Mouse (Mus musculus) embryo, embryonic 11 days (tissue): ENCODE data around the gene Fibp.
A peak's percentile ranks its signal among the peaks of the same experiment; 100 is the strongest.
"Not testable (repeated sequence)": the region's sequence is repeated elsewhere in the genome, so short reads cannot be mapped to it uniquely, and the experiment has no call there.

Source experiments
- DNase-seq: peaks from one replicate; pipeline ENCODE4 v3.0.0-alpha.2; 2015

Fibp gene

DNA sequence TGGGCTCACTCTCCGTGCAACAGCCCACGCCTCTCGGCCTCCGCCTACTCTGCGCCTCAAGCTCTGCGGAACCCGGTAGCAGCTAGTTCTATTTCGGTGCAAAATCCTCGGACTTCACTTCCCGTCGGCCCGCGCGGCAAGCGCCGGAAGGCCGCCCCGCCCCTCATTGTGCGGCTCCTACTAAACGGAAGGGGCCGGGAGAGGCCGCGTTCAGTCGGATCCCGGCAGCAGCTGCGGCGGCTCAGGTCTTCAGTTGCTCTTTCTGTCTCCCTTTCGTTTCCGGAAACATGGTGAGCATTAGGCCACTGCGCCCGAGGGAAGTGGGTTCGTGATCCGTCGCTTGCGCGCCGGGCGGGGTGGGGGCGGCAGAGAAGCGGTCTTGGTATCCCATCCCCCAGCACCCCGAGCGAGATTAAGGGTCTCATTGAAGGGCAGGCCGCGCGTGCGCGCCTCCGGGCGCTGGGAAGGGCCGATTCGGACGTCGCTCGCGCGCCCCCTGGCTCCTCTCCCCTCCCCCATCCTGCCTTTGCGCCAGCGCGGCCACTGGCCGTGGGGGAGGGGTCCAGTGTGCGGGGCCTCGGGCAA, 30.0 kb downstream of the Fibp start, which contains the start of gene Cfl1:
Gene Cfl1, plus strand, starts transcription at position 143 of the 585 bp plus-strand sequence.
- peak; percentile 99 for DNase-seq

DNA sequence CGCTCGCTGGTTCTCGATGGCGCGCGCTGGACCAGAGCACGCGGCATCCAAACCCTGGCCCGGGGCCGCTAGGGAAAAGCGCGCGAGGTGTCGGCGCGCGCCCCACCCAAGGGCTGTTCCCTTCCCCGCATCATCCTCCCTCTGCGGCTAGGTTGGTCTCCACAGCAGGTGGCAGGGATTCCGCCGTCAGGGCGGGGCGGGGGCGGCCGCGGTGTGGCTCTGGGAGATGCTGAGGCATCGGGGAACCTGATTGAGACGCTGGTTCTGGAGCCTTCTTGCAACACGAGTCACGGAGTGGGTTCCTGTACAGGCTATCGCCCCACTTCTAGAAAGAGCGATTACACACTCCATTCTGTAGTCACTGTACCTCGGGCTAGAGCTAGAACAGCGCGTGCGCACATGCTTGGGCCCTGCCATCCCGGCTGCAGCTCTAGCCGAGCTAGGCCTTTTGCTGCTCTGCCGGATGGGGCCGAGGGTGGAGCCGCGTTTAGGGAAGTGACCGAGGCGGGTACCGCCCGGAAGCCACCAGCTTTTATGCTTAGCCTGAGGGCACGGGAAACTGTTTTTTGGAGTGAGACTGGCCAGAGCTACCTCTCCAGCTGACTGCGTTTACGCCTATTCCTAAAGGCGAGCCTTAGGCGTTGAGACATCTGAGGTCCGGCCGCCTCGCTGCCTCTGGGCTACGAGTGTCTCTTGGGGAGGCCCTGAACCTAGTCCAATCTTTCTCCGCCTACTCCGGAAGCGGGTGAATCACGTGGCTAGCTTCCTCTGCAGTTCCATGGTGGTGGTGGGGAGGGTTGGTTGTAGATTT, 30.7 kb downstream of the Fibp start:
- peak; percentile 85 for DNase-seq

DNA sequence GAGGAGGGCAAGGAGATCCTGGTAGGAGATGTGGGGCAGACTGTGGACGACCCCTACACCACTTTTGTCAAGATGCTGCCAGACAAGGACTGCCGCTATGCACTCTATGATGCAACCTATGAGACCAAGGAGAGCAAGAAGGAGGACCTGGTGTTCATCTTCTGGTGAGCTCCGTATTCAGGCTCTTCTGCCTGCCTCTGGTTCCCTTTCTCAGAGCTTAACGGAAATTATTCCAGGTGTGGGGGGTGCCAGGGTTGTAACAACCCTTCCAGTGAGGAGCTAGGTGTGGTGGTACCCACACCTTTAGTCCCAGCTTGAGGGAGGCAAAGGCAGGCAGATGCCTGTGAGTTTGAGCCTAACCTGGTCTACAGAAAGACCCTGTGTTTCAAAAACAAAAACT, 32.2 kb downstream of the Fibp start:
- no peak for DNase-seq

DNA sequence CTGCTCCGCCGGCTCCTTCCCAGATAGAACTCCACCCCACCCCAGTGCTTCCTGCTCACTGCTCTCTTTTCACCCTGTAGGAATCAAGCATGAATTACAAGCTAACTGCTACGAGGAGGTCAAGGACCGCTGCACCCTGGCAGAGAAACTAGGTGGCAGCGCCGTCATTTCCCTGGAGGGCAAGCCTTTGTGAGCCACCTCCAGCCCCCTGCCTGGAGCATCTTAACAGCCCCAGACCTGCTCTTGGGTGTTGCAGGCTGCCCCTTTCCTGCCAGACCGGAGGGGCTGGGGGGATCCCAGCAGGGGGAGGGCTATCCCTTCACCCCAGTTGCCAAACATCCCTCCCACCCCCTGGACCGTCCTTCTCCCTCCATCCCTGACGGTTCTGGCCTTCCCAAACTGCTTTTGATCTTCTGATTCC, 32.9 kb downstream of the Fibp start:
- not testable (repeated sequence) for DNase-seq

DNA sequence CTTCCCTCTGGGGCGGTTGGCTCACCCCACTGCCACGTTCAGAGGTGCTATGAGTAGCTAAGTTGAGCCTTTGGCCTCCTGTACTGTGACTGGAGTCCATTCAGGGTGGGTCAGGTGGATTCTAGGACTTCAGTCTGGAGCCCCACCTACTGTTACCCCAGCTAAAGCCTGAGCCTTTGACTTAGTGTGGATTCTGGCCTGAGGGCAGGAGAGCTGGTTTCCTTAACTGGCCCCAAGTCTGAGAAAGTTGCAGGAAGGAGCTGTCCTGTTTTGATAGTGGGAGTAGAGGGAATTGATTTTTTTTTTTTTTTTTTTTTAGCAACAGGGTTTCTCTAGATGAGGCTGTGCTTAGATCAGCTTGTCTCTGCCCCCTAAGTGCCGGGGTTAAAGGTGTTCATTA, 33.9 kb downstream of the Fibp start:
- DNase-seq: no peak

DNA sequence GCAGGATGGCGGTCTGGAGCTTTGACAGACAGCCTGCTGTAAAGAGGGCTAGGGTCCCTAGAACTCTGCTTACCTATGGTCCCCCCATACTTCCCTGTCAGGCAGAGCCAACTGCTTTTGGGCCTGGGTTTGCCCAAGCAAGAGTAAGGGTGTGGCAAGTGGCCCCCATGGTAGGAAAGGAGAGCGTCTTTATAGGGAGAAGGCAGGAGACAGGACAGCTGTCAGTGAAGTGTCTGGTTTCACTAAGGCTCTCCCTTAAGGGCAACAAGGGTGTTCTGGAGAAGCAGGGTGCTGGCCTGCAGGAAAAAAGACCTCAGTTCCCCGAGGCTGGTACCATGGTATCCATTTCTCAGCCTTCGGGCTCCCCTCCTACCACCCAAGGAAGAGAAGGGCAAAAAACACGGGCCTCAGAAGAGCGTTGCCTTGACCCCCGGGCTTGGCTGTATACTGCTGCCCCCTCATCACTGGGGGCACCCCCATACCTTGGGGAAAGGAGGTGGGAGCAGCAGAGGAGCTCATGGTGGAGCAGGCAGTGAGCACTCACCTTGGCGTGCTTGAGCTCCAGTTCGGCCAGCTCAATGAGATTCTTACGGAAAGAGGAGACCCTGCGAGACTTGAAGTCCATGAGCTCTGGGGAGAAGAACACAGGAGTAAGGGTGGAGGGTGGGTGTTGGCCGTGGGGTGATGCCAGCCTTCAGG, 35.1 kb downstream of the Fibp start:
- DNase-seq: no peak

DNA sequence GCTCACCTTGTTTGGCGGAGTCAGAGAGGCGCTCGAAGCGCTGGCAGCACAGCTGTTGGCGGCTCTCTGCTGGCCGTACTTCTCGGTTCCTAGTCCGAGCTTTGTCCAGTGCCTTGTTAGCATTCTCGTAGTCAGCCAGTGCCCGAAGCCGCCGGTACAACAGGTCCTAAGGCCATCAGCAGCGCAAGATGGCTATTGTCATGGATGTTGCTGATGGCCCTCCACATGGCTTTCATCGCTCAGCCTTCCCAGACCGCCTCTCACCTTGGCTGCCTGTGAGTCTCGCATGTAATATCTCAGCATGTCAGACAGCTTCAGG, 35.6 kb downstream of the Fibp start:
- no peak for DNase-seq

DNA sequence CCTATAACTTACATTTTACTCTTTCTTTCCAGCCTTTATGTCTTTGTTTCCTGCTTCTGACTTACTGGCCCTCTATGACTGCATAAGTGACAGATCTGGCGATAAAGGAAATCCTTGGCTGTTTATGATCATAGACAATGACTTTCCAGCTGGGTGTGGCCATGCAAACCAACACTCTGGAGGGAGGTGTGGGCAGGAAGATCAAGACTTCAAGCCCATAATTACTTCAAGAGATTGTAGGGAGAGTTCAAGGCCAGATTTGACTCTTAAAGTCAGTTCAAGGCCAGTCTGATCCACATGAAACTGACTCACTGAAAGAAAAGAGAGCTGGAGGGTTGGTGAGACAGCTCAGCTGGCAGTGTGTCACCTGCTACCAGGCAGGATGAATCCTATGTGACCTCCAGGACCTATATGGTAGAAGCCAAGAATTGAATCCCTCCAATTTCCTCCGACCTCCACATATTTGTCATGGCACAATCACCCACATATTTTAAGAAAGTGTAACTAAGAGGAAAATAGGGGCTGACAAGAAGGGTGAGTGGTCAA, 40.0 kb downstream of the Fibp start:
- no peak for DNase-seq

DNA sequence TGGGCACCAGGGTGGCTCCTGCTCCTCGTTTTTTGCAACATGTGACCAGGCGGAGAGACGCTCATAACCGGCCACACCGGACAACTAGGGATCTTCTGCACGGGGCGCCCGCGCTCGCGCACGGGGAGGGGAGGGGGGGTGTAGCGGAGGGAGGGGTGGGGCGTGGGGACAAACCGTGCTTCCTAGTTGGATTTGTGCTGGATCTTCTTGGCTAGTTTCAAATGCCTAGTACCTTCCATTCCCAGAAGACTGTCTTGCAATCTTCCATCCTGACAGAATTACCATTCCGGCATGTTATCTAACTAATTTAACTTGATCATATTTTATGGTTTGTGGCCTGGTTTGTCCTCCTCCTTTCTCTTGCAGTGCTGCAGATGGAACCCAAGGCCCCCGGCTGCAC, 43.3 kb downstream of the Fibp start, which contains the start of gene 1700020D05Rik:
Gene 1700020D05Rik, minus strand, starts transcription at position 101 of the 400 bp plus-strand sequence.
- DNase-seq: no peak

DNA sequence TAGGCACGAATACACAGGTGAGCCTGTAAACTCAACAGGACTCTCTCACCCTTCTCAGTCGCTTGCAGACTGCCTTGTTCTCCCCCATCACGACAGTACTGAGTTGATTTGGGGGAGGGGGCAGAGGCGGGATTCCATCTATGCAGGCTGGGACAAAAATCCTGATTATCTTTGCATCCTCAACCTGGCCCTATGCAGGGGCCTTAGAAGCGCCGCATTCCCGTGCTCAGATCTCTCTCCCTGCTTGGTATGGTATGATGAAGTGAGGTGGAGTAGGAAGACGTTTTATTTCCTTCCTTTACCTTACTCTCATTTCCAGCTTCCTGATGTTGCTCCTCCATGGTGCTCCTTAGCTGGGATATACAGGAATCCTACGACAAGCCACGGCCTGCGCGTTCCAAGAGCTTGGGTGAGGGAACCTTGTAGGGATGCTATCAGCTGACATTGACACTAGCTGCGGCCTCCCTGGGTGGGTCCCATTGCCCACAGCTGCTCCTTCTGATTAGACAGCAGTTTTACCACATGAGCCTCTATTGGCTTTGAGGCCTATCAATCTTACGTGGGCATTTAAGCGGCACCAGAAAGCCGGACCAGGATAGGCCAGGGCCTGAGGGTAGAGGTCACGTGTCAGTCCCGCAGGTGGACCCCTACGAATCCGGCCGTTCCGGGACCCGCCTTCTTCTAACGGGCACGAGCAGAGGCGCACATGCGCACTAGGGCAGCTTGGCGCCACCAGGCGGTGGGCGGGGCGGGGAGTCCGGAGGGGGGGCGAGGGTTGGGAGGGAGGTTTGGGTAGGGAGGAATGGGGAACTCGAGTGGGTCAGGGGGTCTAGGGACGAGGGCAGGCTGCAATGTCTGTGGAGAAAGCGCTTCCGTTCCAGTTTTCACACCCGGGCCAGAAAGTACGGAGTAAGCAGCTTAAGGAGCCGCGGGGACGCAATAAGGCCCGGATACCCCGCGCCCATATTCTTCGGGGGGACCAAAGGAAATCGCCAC, 49.9 kb downstream of the Fibp start, which contains the start of gene Snx32:
Gene Snx32, minus strand, starts transcription at position 508 of the 996 bp plus-strand sequence.
- DNase-seq: peak; percentile 97

DNA sequence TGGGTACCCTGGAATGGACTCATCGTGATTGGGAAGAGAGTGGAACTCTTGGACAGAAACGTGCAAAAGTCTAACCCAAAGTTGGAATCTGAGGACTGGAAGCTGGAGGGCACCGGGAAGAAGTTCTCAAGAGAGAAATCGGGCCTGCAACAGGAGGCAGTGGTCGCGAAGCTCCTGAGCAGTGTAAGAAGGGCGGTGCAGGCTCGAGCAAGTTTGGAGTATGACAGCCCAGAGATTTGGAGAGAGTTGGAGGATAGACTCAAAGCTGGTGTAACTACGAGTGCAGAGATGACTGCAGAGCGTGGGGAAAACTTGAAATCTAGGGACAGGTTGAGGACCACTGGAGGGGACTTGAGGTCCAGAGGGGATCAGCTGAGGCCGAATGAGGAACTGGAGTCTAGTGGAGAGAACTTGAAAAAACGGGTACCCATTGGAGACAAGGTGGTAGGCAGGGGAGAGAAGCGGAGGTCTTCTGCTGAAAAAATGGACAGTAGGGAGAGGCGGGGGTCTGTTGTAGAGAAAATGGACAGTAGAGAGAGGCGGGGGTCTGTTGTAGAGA, 50.7 kb downstream of the Fibp start:
- no peak for DNase-seq

DNA sequence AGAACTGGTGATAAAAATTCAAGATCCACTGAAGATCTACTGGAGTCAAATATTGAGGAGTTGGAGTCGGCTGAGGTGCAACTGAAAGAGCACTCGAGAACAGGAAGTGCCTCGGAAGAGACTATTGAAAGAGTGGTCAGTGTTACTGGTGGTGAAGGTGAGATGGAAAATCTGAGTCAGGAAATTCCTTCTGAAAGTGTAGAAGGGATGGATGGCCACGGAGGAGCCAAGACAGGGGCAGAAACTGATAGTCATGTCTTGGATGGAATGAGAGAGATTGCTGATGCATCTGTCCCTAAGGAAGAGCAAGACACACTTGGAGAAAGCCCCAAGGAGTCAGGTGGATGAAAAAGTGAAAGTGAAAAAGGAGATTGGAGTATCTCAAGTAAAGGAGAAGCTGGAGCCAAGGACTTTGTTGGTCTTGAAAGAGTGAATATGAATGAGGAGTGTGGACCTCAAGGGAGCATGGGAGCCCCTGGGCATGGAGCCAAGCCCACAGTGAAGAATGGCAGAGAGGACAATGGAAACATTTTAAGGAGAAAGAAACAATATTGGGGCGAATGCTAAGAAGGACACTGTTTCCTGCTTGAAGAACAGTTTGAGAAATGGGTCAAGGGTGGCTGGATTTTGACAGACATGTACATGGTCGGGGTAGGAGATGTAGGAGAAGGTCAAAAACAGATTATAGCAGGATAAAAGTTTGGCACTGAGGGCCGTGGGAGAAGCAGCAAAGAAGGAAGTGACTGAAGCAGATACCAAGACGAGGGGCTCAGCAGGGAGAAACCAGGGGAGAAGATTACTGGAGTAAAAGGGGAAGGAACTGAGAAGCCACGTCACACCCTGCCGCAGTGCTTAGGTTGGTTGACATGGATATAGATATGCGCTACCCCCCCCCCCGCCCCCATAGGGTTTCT, 51.9 kb downstream of the Fibp start:
- DNase-seq: no peak

DNA sequence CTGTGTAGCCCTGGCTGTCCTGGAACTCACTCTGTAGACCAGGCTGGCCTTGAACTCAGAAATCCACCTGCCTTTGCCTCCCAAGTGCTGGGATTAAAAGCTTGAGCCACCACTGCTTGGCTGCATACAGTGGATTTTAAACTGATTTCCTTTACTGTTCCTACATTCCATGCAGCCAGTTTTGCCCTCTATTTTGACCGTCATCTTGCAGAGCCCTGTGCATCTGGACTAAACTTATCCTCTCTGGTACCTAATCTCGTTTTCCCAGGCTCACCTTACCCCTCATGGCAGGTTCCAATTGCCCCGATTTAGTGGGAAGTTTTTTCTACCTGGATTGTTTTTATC, 52.6 kb downstream of the Fibp start:
- no peak for DNase-seq
